ENCODE assay signal across 11 mouse cellular contexts in the genomic region with DNA sequence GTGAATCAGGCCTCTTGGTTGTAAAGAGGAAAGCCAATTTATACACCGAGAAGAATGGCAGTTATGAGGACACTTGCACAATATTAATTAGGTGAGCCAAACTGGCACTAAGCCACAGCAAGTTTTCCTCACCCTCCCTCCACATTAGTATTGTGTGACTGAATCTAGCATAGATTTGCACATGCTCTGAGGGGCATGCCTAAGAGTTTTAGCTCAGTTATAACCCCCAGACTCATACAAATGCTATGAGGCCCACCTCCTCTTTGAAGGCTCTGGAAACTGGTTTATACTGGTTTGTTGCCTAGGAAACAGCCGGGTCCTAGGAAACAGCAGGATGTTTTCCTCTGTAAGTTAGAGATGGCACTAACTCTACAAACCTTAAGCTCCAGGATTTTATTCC.
DNase-seq lines count a peak whose midpoint lies in the region; ATAC-seq lines count a peak whose summit lies in the region.
"Had no signal": no experiment of that assay in that cellular context is flagged by ENCODE, and none has a peak within 500 bp of the region (broad histone marks: within the 10 kb centered on the region; RNA-seq: fewer than 3 reads in every experiment).

No protein-coding gene starts in this region.

- H3K27me3 ChIP-seq in hindbrain, embryonic 10.5 days (ENCODE audit: insufficient read depth, poor library complexity, severe bottlenecking) = no peaks in the 10 kb centered on the region
- no peaks in the 10 kb centered on the region for H3K27me3 ChIP-seq in midbrain, embryonic 11.5 days (ENCODE audit: control insufficient read depth, insufficient read depth, low read length)
- H3K27me3 ChIP-seq: liver, embryonic 15.5 days had no signal

- no peak overlapping the region for H3K4me3 ChIP-seq in hindbrain, embryonic 10.5 days
- H3K4me3 ChIP-seq in midbrain, embryonic 11.5 days (ENCODE audit: low read depth, low read length) = no peak overlapping the region
- H3K4me3 ChIP-seq: liver, embryonic 15.5 days had no signal

- WGBS in hindbrain, embryonic 10.5 days = 59% methylated on average over 2 of the region's 2 CpGs
- WGBS in midbrain, embryonic 11.5 days = 23% methylated on average over 2 of the region's 2 CpGs

- H3K4me1 ChIP-seq in hindbrain, embryonic 10.5 days (replicated peaks) = peaks cover 14% of the 10 kb centered on the region
- H3K4me1 ChIP-seq in midbrain, embryonic 11.5 days (ENCODE audit: control insufficient read depth, insufficient read depth, low read length) = peaks cover 13% of the 10 kb centered on the region; the same call in 1 of the 2 replicates
- H3K4me1 ChIP-seq: liver, embryonic 15.5 days had no signal

- no peak overlapping the region; the same call in 1 of the 2 replicates for H3K4me2 ChIP-seq in midbrain, embryonic 11.5 days
- H3K4me2 ChIP-seq: liver, embryonic 15.5 days had no signal

- DNase-seq in Muller cell, postnatal 12 days (ENCODE audit: inconsistent ontology term) = peak; percentile 77
- peak; percentile 64 for DNase-seq in adipocyte (ENCODE audit: low spot score)
- DNase-seq in hindbrain, embryonic 10.5 days (ENCODE audit: low spot score) = no peak
- DNase-seq in midbrain, embryonic 11.5 days (ENCODE audit: low spot score, missing footprints) = peak; percentile 93
- DNase-seq in thymus, postnatal 14 days = no peak
- DNase-seq in cerebellum, postnatal 4 days (ENCODE audit: low spot score in 2 of 2) = no peak
- DNase-seq: adrenal gland, adult 8-10 months; kidney, adult 9 months had no signal

- H3K27ac ChIP-seq in hindbrain, embryonic 10.5 days = peak overlapping the region; percentile 59; the same call in 1 of the 2 replicates
- no peak overlapping the region for H3K27ac ChIP-seq in midbrain, embryonic 11.5 days (ENCODE audit: low read depth, low read length)
- H3K27ac ChIP-seq: liver, embryonic 15.5 days had no signal

- peak; percentile 87 for ATAC-seq in midbrain, embryonic 11.5 days (ENCODE audit: low FRiP score)
- ATAC-seq in inflammation-experienced regulatory T-cells, adult 6 months = no peak
- no peak for ATAC-seq in granulocyte monocyte progenitor cell, adult 5-6 weeks (replicated peaks; ENCODE audit: poor library complexity, severe bottlenecking)

- H3K36me3 ChIP-seq in hindbrain, embryonic 10.5 days = no peaks in the 10 kb centered on the region
- no peaks in the 10 kb centered on the region for H3K36me3 ChIP-seq in midbrain, embryonic 11.5 days (ENCODE audit: control insufficient read depth, insufficient read depth, low read length)
- H3K36me3 ChIP-seq: liver, embryonic 15.5 days had no signal

- H3K9ac ChIP-seq in midbrain, embryonic 11.5 days (ENCODE audit: low read length) = no peak overlapping the region
- H3K9ac ChIP-seq: liver, embryonic 15.5 days had no signal

- no peaks in the 10 kb centered on the region for H3K9me3 ChIP-seq in hindbrain, embryonic 10.5 days
- H3K9me3 ChIP-seq in midbrain, embryonic 11.5 days (ENCODE audit: control insufficient read depth, low read length) = no peaks in the 10 kb centered on the region
- H3K9me3 ChIP-seq: liver, embryonic 15.5 days had no signal

Comparison
In these comparisons a context has a peak if more than half of its experiments do, and no peak if none do; other contexts are left out.
1. DNase-seq: peak in Muller cell, postnatal 12 days (single experiment), adipocyte (single experiment) and midbrain, embryonic 11.5 days (single experiment); none in hindbrain, embryonic 10.5 days (single experiment), thymus, postnatal 14 days (single experiment) and cerebellum, postnatal 4 days (0 of 2).